Mouse (Mus musculus) forebrain, embryonic 12.5 days (tissue): ENCODE results near the gene Elfn2. TPM values are rescaled to one million over a fixed set of nuclear protein-coding genes. Genes with fewer than 3 reads are reported as not detected.

Experiments used
- ATAC-seq: fragments of 200-750 bp; cut with Nextera tagmentation; 2 replicates; pipeline ENCODE4 v1.8.0; 2017; ENCODE audit warnings: moderate TSS enrichment; ENCODE audit not compliant: low FRiP score
- H3K27ac ChIP-seq: fragments of 300-500 bp; sonication (generic); 2 replicates; pipeline ENCODE4 v1.5.1; 2016; ENCODE audit warnings: mild to moderate bottlenecking
- H3K27me3 ChIP-seq: fragments of 300-500 bp; sonication (generic); 2 replicates; pipeline ENCODE4 v1.6.1; 2016; ENCODE audit warnings: mild to moderate bottlenecking
- H3K36me3 ChIP-seq: fragments of 300-500 bp; sonication (generic); replicated peaks from 2 replicates; pipeline ENCODE4 v1.6.1; 2016; ENCODE audit warnings: mild to moderate bottlenecking
- H3K4me1 ChIP-seq: fragments of 300-500 bp; sonication (generic); 2 replicates; pipeline ENCODE4 v1.6.1; 2016
- H3K4me2 ChIP-seq: fragments of 300-500 bp; sonication (generic); 2 replicates; pipeline ENCODE4 v1.6.1; 2016; ENCODE audit warnings: mild to moderate bottlenecking, moderate library complexity
- H3K4me3 ChIP-seq: fragments of 300-500 bp; sonication (generic); replicated peaks from 2 replicates; pipeline ENCODE4 v1.5.1; 2016; ENCODE audit warnings: mild to moderate bottlenecking
- H3K9ac ChIP-seq: fragments of 300-500 bp; sonication (generic); 2 replicates; pipeline ENCODE4 v1.6.1; 2016; ENCODE audit warnings: mild to moderate bottlenecking
- H3K9me3 ChIP-seq: fragments of 300-500 bp; sonication (generic); 2 replicates; pipeline ENCODE4 v1.6.1; 2016
- WGBS: fragments of 180-500 bp; shearing (Covaris S2); methylation state at CpG from one replicate; pipeline ENCODE4 v1.1.7; 2016; 5-methylcytosine and 5-hydroxymethylcytosine counted together
- polyA plus RNA-seq: library from polyadenylated mRNA; unstranded; fragments of >200 nt; fragmentation: Nextera tagmentation; extraction: Ambion mirVana; gene quantifications from 2 replicates; pipeline ENCODE4 v1.2.1, GENCODE M21; 2016

Elfn2 gene
- polyA plus RNA-seq, 1 experiment from 2014 or later: 1.2 TPM

- Histone ChIP-seq H3K4me1 (peaks cover 8% of the 10 kb centered on the region; the same call in 1 of the 2 replicates), H3K9ac (no peak overlapping the region), H3K9me3 (no peaks in the 10 kb centered on the region), H3K27me3 (no peaks in the 10 kb centered on the region), H3K36me3 (no peaks in the 10 kb centered on the region), H3K27ac (no peak overlapping the region), H3K4me3 (no peak overlapping the region), H3K4me2 (no peak overlapping the region)
- 74% methylated on average over 9 of the region's 10 CpGs for WGBS
- ATAC-seq: no peak
Measured at GRCm38 (mm10) chr15:78742831-78743230, 24.3 kb upstream of the Elfn2 start.

GRCm38 (mm10) chr15:78740662-78741061 lies 22.1 kb upstream of the Elfn2 start:
- Histone ChIP-seq H3K9ac (no peak overlapping the region), H3K27ac (no peak overlapping the region), H3K27me3 (no peaks in the 10 kb centered on the region), H3K36me3 (no peaks in the 10 kb centered on the region), H3K4me2 (no peak overlapping the region), H3K9me3 (no peaks in the 10 kb centered on the region), H3K4me3 (no peak overlapping the region), H3K4me1 (peaks cover 30% of the 10 kb centered on the region)
- ATAC-seq: no peak
- 79% methylated on average over 12 of the region's 12 CpGs for WGBS

GRCm38 (mm10) chr15:78737146-78737545 lies 18.6 kb upstream of the Elfn2 start:
- H3K27ac ChIP-seq: peak overlapping the region; percentile 88
- H3K36me3 ChIP-seq: no peaks in the 10 kb centered on the region

GRCm38 (mm10) chr15:78736681-78737100 lies 18.1 kb upstream of the Elfn2 start:
- H3K9ac ChIP-seq: no peak overlapping the region
- H3K4me2 ChIP-seq: no peak overlapping the region
- 46% methylated on average over 7 of the region's 7 CpGs for WGBS
- no peaks in the 10 kb centered on the region for H3K9me3 ChIP-seq
- H3K27ac ChIP-seq: peak overlapping the region; percentile 88
- no peaks in the 10 kb centered on the region for H3K27me3 ChIP-seq
- no peak for ATAC-seq
- H3K4me3 ChIP-seq: no peak overlapping the region
- peaks cover 30% of the 10 kb centered on the region for H3K4me1 ChIP-seq
- H3K36me3 ChIP-seq: no peaks in the 10 kb centered on the region

More at GRCm38 (mm10) chr15:78737146-78737545, 18.6 kb upstream of the Elfn2 start:
- no peak for ATAC-seq
- 68% methylated on average over 6 of the region's 6 CpGs for WGBS
- Histone ChIP-seq H3K27me3 (no peaks in the 10 kb centered on the region), H3K4me2 (no peak overlapping the region), H3K4me1 (peaks cover 30% of the 10 kb centered on the region), H3K9me3 (no peaks in the 10 kb centered on the region), H3K4me3 (no peak overlapping the region), H3K9ac (no peak overlapping the region)

- Histone ChIP-seq H3K4me1 (peaks cover 30% of the 10 kb centered on the region), H3K9ac (no peak overlapping the region), H3K27ac (peak overlapping the region; percentile 88), H3K4me2 (no peak overlapping the region; the same call in 1 of the 2 replicates), H3K27me3 (no peaks in the 10 kb centered on the region), H3K4me3 (no peak overlapping the region), H3K9me3 (no peaks in the 10 kb centered on the region), H3K36me3 (no peaks in the 10 kb centered on the region)
- ATAC-seq: no peak
- 70% methylated on average over 3 of the region's 3 CpGs for WGBS
Measured at GRCm38 (mm10) chr15:78736181-78736579, 17.6 kb upstream of the Elfn2 start.

GRCm38 (mm10) chr15:78735431-78736180 lies 17.0 kb upstream of the Elfn2 start:
- no peaks in the 10 kb centered on the region for H3K9me3 ChIP-seq
- 0 out of 2 replicates have a peak overlapping the region, but pooled peaks have one; percentile 9 for H3K9ac ChIP-seq
- H3K27me3 ChIP-seq: no peaks in the 10 kb centered on the region
- H3K27ac ChIP-seq: peak overlapping the region; percentile 88
- H3K4me1 ChIP-seq: peaks cover 30% of the 10 kb centered on the region
- no peak overlapping the region for H3K4me3 ChIP-seq
- ATAC-seq: peak; percentile 74
- 31% methylated on average over 17 of the region's 17 CpGs for WGBS
- no peaks in the 10 kb centered on the region for H3K36me3 ChIP-seq
- H3K4me2 ChIP-seq: peak overlapping the region; percentile 26

GRCm38 (mm10) chr15:78731830-78732229 lies 13.3 kb upstream of the Elfn2 start:
- Histone ChIP-seq H3K36me3 (no peaks in the 10 kb centered on the region), H3K9ac (no peak overlapping the region), H3K4me1 (peaks cover 19% of the 10 kb centered on the region), H3K4me3 (no peak overlapping the region), H3K9me3 (no peaks in the 10 kb centered on the region), H3K27ac (no peak overlapping the region), H3K4me2 (no peak overlapping the region), H3K27me3 (no peaks in the 10 kb centered on the region)
- ATAC-seq: no peak
- 47% methylated on average over 4 of the region's 4 CpGs for WGBS

GRCm38 (mm10) chr15:78730315-78731049 lies 11.9 kb upstream of the Elfn2 start:
- Histone ChIP-seq H3K27me3 (no peaks in the 10 kb centered on the region), H3K4me3 (no peak overlapping the region), H3K9me3 (no peaks in the 10 kb centered on the region), H3K36me3 (no peaks in the 10 kb centered on the region), H3K4me1 (peaks cover 6% of the 10 kb centered on the region), H3K27ac (no peak overlapping the region), H3K4me2 (no peak overlapping the region), H3K9ac (no peak overlapping the region)
- ATAC-seq: no peak
- 90% methylated on average over 12 of the region's 12 CpGs for WGBS

GRCm38 (mm10) chr15:78726697-78727096 lies 8.1 kb upstream of the Elfn2 start:
- no peaks in the 10 kb centered on the region for H3K27me3 ChIP-seq
- WGBS: 81% methylated on average over 7 of the region's 7 CpGs
- no peaks in the 10 kb centered on the region for H3K36me3 ChIP-seq
- no peak overlapping the region for H3K4me2 ChIP-seq
- H3K4me3 ChIP-seq: no peak overlapping the region
- H3K9ac ChIP-seq: no peak overlapping the region
- no peak overlapping the region for H3K27ac ChIP-seq
- ATAC-seq: no peak
- no peaks in the 10 kb centered on the region for H3K4me1 ChIP-seq
- H3K9me3 ChIP-seq: no peaks in the 10 kb centered on the region

GRCm38 (mm10) chr15:78720532-78720931 lies 2.0 kb upstream of the Elfn2 start:
- H3K4me1 ChIP-seq: peaks cover 25% of the 10 kb centered on the region
- H3K27me3 ChIP-seq: peaks cover 53% of the 10 kb centered on the region
- no peak overlapping the region for H3K9ac ChIP-seq
- ATAC-seq: no peak
- H3K27ac ChIP-seq: no peak overlapping the region
- H3K4me3 ChIP-seq: no peak overlapping the region
- H3K9me3 ChIP-seq: no peaks in the 10 kb centered on the region
- 82% methylated on average over 7 of the region's 7 CpGs for WGBS
- no peaks in the 10 kb centered on the region for H3K36me3 ChIP-seq
- no peak overlapping the region for H3K4me2 ChIP-seq

- Histone ChIP-seq H3K4me2 (peak overlapping the region; percentile 30; the same call in 1 of the 2 replicates), H3K36me3 (no peaks in the 10 kb centered on the region), H3K27ac (no peak overlapping the region), H3K27me3 (peaks cover 58% of the 10 kb centered on the region), H3K9me3 (no peaks in the 10 kb centered on the region), H3K9ac (no peak overlapping the region), H3K4me1 (peaks cover 25% of the 10 kb centered on the region), H3K4me3 (0 out of 2 replicates have a peak overlapping the region, but pooled peaks have one; percentile 11)
- peak; percentile 42; the same call in 1 of the 2 replicates for ATAC-seq
- WGBS: 4% methylated on average over 16 of the region's 16 CpGs
Measured at GRCm38 (mm10) chr15:78720094-78720493, 1.5 kb upstream of the Elfn2 start.

- Histone ChIP-seq H3K27ac (no peak overlapping the region), H3K9ac (no peak overlapping the region), H3K9me3 (no peaks in the 10 kb centered on the region), H3K36me3 (no peaks in the 10 kb centered on the region), H3K27me3 (peaks cover 64% of the 10 kb centered on the region), H3K4me2 (0 out of 2 replicates have a peak overlapping the region, but pooled peaks have one; percentile 97), H3K4me3 (peak overlapping the region; percentile 61; the same call in 1 of the 2 replicates), H3K4me1 (peaks cover 25% of the 10 kb centered on the region)
- 4% methylated on average over 14 of the region's 14 CpGs for WGBS
- ATAC-seq: no peak
Measured at GRCm38 (mm10) chr15:78719416-78719815, 845 bp upstream of the Elfn2 start.
